Mouse (Mus musculus) liver, embryonic 14.5 days (tissue): ENCODE results near the gene Uggt2.

Experiments used
- CTCF ChIP-seq: IDR thresholded peaks from 2 replicates; pipeline ENCODE4 v1.5.1; 2016; ENCODE audit warnings: antibody characterized with exemption, low read depth, control low read depth
- EP300 ChIP-seq: IDR thresholded peaks from 2 replicates; pipeline ENCODE4 v1.6.1; 2016; ENCODE audit warnings: antibody characterized with exemption, low read depth

DNA sequence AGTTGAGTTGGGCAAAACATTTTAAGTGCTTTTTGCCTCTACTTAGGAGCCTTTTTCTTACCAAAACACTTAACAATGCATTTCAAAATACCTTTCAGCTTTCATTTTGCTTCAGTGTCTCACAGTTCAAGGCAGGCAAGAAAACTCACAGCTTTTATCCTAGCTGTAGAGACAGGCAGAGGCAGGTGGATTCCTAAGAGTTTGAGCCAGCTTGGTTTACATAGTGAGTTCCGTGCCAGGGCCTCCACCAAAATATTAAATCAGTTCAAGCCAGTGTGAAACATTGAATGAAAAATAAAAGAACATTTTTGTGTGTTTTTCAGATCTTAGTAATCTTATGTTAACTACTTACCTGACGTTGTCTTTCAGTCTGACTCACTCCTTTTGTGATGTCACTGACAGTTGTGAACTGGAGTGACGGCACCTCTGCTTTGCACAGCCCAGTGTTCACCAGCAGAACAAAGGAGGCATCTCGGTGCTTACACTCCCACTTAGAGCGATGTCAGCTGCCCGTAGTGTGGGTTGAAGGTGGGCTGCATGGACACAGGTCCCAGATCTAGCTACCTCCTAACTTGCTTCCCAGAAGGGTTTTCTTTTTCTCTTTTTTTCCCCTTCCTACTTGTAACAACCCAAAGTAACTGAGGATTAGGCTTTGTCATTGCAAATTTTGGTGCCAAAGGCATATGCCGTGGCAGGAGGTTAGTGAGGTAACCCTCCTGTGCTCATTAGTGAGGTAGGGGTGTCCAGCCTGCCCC is 119.5 kb downstream of the Uggt2 start:
- no peak for TF ChIP-seq CTCF
- no peak for TF ChIP-seq EP300
